Mouse (Mus musculus) small intestine, adult 10 weeks (tissue): ENCODE data around the gene Cdx2. TPM values are rescaled to one million over a fixed set of nuclear protein-coding genes. Genes with fewer than 3 reads are reported as not detected.

ENCODE experiments used
- polyA plus RNA-seq: library from polyadenylated mRNA; stranded (reverse); fragments of 350-450 nt; fragmentation: Illumina TruSeq; extraction: RNeasy Lipid Tissue Mini Kit (QIAGEN cat#74804); gene quantifications from one replicate; pipeline ENCODE4 v1.2.3, GENCODE M21; 2014; ENCODE audit warnings: low replicate concordance

Cdx2 gene
- 31.2 TPM for polyA plus RNA-seq

DNA sequence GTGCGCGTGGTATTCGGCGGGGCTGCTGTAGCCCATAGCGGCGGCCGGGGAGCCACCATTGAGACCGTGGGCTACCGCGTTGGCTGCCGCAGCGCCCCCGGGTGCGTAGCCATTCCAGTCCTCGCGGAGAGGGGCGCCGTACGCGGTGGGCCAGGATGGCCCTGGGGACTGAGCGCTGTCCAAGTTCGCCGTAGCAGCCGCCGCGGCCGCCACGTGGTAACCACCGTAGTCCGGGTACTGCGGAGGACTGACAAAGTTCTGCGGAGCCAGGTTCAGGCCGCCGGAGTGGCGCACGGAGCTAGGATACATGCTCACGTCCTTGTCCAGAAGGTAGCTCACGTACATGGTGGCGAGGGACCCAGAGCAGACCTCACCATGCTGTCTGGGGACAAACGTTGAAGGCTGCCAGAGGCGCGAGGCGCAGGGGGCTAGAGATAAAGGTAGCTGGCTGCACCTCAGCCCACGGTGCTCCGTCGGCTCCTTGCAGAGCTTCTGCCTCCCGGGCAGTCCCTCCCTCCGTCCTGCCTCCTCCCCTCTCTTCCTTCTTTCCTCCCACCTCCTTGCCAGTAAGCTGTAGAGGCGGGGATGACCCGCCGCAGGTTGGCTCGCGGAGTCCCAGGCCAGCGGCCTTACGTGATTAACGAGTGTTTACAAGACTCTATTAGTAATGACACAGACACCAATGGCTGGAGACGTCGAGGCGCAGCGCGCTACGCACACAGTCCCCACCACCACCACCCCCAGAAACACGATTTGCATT, at the start of gene Cdx2:
TSS of gene Cdx2 (minus strand) at position 633 of the 760 bp plus-strand sequence.

GRCm38 (mm10) chr5:147322183-147322582, 15.1 kb upstream of the Cdx2 start, which contains the start of gene Urad:
Gene Urad, minus strand, starts transcription at chr5:147322440.

DNA sequence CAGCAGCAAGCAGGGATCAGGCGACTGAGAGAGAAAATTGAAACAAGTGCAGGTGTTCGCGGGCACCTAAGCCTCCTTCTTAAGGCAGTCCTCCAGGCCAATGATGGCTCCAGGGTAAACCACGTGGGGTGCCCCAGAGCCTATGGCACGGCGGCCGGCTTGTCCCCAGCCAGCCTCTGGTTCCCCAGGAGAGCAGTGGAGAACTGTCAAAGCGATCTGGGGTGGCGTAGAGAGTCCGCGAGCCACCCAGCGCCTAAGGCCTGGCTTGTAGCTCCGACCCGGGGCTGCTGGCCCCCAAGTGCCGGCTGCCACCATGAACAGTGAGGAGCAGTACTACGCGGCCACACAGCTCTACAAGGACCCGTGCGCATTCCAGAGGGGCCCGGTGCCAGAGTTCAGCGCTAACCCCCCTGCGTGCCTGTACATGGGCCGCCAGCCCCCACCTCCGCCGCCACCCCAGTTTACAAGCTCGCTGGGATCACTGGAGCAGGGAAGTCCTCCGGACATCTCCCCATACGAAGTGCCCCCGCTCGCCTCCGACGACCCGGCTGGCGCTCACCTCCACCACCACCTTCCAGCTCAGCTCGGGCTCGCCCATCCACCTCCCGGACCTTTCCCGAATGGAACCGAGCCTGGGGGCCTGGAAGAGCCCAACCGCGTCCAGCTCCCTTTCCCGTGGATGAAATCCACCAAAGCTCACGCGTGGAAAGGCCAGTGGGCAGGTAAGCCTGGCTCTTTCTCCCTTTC, 37.0 kb downstream of the Cdx2 start, which contains the start of gene Pdx1:
TSS of gene Pdx1 (plus strand) at position 34 of the 747 bp plus-strand sequence.

Other genes with a start within 250 kb of the Cdx2 start
- 11.8 TPM for gene Lnx2, start 230.7 kb downstream of the Cdx2 start, polyA plus RNA-seq
- gene Polr1d, start 230.2 kb downstream of the Cdx2 start, polyA plus RNA-seq: 70.6 TPM
- gene Gsx1, start 118.6 kb downstream of the Cdx2 start, polyA plus RNA-seq: not detected
- gene Pdx1, start 37.3 kb downstream of the Cdx2 start, polyA plus RNA-seq: 10.9 TPM
- not detected for gene Urad, start 15.2 kb upstream of the Cdx2 start, polyA plus RNA-seq
- gene Flt3, start 93.2 kb upstream of the Cdx2 start, polyA plus RNA-seq: 0.63 TPM
- gene Pan3, start 122.9 kb upstream of the Cdx2 start, polyA plus RNA-seq: 66.9 TPM